Mouse (Mus musculus) gastrocnemius, postnatal 10 days (tissue): ENCODE data around the gene Alk. TPM values are rescaled to one million over a fixed set of nuclear protein-coding genes. Genes with fewer than 3 reads are reported as not detected.

Source experiments
- DNase-seq: peaks from one replicate; pipeline ENCODE4 v3.0.0; 2021; ENCODE audit warnings: mixed read lengths
- total RNA-seq, 2 experiments: library from RNA; stranded (reverse); gene quantifications; 2 replicates each; pipeline ENCODE4 v1.2.3; 2021

The Alk gene
- total RNA-seq, 2 experiments from 2014 or later: 0.54 to 0.63 TPM

DNA sequence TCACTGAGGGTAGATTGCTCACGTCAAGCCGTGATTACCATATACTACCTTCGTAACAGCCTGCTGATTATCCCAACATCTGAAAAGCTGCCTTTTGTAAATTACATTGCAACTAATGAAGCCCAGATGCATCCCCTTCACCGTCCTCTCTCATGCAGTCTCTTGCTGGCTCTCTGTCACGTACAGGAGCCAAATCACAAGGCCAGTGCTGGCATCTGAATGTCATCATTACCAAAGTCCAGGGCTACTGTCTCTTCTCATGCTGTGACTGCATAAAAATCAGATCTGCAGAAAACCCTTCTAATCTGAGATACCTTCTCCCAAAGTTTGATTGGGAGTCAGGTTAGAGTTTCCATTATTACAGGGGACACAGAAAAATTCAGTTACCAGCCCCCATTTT lies 351.0 kb downstream of the Alk start:
- no peak for DNase-seq

DNA sequence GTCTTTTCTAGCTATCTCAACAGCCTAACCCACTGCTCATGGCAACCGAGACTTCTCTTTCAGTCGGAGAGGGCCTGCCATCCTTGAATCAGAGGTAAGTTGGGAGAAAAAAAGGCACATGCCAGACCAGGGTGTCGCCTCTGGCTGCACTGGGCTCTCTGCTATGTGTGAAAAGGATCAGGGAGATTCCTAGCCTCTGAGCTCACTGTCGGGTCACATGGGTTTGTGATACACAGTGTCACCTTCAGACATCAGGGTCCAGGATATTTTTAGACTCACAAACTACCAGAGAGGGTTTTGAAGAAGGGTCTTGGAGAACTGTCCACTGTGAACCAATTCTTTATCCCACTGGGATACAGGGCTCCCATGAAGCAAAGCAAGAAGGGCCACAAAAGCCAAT lies 352.9 kb downstream of the Alk start:
- DNase-seq: no peak

DNA sequence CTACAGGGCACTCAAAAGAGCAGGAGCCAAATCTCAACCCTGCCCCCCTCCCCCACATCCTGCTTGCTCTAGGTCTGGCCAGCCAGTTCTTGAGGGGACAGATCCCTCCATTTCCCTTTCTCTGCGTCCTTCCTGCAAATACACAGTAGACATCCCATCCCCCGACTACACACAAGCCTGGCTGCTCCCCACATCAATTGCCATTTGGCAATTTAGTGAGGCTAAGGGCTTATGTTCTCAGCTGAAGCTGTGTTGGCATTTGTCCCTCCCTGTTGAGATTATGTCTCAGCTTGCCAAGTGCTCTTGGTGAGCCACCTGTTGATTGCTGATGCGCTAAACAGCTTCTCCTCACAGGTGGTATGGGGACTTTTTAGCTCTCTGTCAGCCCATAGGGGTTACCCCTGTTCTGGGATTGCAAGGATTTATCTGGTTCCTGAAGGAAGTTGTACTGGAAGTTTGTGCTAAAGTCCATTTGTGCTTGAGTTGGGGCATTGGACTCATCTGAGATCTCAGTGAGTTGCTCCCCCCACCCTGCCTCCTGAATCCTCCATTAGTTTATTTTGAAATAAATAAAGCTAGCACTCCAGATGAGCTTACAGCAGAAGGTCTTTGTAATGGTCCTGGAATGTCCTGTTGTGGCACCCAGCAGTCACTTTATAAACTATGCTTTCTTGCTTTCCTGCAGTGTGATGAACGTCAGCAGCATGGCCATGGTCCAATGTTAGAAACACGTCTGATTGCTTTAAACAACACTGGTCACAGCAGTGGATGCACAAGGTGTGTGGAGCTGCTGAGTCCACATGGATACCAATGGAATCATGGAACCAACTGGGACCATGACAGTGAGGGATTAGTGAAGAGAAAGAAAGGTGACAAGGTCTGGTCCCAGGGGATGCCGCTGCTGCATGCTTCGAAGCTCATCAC lies 353.7 kb downstream of the Alk start:
- DNase-seq: no peak

DNA sequence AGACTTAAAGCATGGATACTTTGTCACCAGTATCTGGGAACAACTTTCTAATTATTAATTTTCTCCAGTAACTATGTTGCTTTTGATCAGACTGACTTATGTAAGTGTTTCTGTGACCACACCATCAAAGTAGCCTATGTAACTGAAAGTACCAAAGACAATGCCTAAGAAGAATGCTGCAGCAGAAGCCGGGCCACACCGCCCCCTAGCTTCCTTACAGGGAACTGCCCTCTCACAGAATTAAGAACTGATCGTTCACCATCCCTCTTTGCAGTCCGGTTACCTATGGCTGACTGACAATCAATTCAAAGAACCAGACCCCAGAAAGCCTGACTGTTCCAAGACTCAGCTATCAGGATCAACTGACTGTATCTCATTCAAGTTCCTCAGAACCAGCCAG lies 362.4 kb downstream of the Alk start:
- DNase-seq: peak; percentile 45

DNA sequence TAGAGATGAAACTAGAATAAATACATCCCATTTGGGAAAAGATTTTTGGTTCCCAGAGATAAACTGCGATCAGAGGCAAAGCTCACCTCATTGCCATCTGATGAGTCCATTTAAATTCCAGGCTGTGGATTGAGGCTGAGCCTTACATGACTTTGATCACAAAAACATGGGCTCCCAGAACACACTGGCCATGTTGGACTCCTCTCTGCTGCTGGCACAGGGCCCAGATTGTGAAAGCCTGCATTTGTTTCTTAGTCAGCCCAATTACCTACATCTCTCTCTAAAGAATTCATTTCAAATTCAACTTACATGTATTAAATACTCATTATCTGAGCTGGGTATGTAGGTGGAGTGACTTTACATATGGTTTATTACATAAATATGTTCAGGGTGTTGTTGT lies 367.1 kb downstream of the Alk start:
- DNase-seq: peak; percentile 25

DNA sequence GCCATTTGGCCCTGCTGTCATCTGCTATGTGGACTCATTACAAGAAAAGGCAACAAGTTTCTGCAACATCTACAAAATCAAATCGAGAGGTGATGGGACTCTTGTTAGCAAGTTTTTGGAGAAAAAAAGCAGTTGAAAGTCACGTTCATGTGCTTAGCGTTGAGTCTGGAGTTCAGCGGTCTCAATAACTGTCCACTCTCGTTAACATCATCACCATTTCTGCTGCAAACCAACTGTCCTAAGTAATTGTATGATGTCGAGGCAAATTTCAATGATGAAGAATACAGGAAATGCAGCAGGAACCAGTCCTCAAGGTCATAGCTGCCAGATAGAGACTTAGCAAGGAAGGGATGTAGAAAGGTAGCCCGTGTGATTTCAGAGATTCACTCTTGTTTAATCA lies 373.5 kb downstream of the Alk start:
- DNase-seq: no peak

DNA sequence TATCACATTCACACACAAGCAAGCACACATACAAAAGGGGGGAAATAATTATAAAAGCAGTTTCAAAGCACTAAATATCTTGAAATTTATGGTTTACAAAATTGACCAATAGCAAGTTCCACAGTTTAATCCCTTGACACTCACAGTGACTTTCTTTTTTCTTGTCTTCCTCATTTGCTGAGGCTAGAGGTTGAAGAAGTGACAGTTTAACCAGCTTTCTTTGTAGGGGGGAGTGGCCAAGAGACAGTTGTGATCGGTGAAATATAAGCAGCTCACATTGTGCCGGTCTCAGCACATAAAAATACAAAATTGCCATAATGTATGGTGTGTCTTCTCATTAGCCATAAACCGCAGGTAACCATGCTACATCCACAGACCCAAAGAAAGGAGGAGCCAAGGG lies 385.6 kb downstream of the Alk start:
- no peak for DNase-seq

DNA sequence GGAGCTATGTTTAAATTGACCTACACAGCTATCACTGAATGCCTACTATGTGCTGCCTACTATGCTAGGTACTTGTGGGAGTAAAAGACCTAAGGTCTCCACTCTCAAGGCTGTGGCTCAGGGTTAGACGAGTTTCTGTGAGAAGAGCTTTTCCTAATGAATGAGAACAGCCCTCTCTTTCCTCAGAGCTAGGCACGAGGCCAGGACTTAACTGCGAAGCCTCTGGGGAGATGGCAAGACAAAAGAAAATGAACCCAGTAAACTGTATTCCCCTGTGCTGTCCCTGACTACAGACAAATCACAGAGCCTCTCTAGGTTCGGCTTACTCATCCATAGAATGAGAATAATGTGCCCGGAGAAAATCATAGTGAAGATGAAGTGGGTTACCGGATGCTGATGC lies 406.9 kb downstream of the Alk start:
- no peak for DNase-seq

DNA sequence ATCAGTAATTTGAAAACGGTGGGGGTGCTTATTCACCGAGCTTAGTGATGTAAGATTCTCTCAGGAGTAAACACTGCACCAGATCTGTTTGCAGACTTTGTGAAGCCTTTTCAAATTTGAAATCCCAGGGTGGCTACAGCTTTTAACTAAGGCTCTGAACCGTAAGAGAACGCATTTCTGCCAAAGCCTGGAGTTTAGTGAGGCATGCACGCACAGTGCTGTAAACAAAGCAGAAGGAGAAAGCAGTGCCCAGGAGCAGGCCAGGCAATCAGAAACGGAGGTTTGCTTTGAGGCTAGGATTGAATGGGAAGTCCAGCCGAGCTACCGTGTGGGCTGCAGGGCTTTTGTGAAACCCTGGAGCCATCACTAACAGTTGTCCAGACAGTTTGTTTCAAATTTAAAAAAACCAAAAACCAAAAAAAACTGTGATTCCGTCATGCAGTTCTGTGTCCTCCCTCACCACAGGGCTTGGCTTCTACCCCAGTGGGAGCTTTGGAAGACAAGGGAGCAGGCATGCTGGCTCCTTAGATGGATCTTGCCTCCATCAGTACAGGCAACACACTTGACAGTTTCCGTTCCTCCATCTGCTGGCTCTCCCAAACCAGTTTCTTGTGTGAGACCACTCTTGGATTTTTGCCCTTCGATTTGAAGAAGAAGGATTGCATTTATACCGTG lies 409.3 kb downstream of the Alk start:
- no peak for DNase-seq

DNA sequence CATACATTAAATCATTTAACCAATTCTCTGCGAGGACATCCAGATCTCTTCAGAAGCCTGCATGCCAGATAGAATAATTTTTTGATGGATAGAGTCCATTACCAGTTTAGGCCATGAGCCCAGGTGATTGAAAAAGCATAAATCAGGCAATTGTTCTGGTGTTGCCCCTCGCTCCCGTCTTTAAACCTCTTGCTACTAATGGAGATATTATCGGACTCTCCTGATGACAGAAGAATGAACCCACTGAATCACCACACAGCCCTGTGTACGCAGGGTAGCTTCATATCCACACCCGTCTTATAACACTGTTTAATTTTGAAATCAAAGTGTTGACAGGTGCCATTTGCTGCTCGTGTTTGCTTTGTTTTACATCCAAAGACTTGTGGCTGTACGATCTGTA lies 413.9 kb downstream of the Alk start:
- DNase-seq: no peak

DNA sequence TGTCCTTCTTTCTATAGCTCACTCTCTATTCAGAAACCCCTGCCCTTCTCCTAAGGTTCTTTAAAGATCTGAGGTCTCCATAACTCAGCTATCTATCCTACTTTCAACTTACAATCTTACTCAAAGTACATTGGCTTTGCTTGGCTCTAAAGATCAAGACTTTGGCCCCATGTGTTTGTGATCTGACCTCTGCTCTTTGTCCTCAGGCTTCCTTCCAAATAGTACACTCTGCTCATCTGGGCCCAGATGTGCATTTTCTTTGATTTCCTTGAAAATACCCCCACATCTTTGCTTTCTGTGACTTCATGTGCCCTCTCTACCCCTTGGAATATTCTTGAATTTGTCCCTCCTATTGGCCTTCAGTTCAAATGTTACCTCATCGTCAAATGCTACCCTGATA lies 417.4 kb downstream of the Alk start:
- DNase-seq: no peak

DNA sequence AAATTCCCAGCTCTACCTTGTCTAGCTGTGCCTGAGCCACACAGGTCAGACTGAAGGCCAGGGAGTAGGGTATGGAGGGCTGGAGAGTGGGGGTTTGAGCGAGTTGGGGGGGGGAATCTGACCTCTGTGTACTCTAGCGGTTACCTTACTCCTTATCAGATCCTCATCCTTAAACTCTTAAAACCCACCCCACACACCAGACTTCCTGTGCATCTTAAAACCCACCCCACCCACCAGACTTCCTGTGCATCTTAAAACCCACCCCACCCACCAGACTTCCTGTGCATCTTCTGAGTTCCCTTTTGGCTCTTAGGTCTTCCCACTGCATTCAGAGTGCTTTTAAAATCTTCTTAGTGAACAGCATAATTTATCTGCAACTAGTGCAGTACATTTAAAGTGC lies 422.0 kb downstream of the Alk start:
- DNase-seq: no peak

DNA sequence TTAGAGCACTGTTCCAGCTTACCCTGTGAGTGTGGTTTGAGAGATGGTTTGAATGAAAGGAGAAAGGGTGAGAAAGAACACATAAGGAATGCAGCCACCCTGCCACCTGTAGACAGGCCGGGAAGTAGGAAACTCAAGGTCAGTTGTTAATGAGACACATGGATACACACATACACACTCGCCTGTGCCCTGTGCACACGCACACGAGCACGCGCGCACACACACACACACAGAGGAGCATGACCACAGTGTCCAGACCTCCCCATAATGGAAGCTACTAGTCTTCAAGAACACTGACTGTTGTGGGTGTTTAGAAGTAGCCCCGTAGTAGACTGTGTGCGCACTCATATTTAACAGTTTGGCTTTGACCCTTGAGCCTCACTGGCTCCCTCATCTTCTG lies 424.2 kb downstream of the Alk start:
- DNase-seq: no peak

DNA sequence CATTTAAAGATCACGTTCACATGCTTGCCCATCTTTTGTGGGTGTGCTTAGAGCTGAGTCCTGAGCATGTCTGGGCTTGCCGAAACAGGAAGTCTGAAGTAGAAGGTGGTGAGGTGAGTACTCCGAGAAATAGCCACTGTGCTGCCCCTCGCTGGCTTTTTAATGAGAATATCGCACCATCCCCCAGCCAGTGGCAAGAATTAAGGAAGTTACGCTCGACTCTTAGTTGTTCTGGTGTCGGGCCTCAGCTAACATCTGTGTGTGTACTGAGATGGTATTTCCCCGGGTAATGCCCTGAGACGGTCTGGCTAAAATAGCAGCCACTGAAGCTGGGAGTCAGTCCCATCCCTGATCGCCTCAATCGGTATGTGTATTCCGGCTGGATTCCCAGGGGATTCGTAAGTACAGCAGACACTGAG lies 424.7 kb downstream of the Alk start:
- DNase-seq: no peak

DNA sequence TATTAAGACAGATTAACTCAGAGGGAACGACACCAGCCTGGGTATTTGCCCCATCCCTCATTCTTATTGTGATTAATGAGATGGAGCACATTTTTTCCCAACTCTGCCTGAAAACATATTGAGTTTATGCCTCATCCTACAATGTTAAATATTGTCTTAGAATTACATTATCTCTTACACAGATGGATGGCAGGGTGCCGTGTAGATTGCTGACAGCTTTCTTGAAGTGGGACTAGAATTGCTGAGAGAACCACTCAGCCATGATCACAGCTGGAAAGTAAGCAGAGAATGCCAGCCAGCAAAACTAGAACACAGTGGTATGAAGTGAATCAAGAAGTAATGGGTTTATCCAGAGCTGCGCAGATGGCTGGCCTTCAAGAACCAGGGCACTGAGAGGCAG lies 430.6 kb downstream of the Alk start:
- DNase-seq: no peak

DNA sequence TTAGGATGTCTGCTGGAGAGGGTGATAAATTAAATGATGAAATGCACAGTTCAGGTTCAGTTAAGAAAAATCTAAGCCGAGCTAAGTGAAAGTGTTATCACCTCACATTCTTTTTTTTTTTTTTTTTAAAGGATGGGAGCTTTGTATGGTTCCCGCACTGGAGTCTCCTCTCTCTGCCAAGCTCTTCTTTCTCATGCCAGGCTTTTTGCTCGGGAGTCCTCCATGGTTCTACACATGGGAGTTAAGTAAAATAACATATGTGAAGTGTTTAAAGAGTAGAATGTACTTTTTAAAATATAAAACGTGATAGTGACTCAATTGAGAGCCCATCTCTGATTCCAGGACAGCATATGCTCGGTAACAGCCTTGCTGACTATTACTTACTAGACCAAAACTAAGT lies 436.3 kb downstream of the Alk start:
- DNase-seq: no peak

DNA sequence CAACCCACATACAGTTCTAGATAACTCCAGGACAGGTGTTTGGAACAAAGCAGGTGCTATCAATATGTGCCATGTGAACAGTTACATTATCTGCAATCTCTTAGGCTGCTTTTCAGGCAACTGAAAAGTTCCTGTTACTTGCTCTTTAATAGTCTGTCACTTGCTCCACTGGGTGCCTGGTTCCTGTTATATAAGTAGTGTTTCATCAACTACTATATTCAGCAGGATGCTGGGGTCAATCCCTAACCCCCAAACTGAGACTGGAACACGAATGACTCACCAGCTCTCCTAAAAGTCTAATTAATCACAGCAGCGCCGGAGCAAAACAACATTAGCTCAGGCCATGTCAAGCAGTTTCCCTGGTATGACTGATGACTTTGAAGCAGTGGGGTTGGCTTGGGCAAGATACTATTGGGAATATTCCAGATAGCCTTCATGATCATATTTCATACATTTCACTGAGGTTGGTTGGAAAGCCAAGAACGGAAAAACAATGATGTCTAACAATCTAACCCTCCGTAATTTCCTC lies 445.5 kb downstream of the Alk start:
- DNase-seq: no peak

DNA sequence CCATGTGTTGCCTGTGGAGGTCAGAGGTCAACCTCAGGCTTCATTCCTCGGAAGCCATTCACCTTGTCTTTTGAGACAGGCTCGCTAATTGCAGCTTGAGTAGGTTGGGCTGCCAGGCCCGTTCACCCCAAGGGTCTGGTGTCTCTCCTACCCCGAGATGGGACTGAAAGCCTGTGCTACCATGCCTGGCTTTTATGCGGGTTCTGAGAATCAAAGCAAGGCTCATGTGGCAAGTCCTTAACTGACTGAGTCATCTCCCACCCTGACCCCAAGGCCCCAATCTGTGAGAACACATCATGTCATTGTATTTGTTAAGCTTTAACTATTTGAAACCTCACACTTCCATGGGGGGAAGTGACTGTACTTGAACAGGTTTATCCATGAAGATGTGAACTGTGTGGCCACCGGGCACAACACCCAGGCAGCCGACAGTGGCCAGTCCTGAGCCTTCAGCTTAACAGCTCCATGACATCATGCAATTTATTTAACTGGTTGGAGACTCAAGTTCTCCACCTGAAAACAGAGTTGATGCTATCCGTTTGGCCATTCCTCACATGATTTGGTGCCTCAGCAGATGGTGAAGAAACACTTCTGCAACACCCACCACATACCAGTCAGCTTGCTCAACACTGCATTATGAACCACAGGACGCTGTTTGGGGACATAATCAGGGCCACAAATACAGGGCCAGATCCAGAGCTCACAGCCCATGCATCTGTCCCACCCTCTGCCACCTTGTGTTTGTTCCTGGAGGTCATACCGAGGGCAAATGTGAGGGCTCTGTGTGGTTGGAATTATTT lies 446.4 kb downstream of the Alk start:
- DNase-seq: no peak

DNA sequence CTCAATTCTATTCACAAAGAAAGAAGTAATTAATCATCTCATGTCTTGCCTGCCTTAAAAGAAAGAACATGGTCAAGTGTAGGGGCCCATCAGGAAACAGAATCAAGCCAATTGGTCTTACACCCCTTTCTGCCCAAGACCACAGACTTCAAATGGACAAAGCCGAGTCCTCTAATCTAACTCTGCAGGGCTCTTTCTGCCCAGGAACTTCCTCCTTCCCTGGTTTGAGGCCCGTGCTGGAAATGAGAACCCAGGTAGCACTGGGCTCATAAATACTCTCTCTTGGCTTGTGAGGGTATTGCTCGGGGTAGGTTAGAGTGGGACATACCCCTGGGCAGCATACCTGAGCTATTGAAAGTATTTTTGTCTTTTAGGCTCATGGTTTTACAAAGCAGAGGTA lies 451.4 kb downstream of the Alk start:
- DNase-seq: no peak

DNA sequence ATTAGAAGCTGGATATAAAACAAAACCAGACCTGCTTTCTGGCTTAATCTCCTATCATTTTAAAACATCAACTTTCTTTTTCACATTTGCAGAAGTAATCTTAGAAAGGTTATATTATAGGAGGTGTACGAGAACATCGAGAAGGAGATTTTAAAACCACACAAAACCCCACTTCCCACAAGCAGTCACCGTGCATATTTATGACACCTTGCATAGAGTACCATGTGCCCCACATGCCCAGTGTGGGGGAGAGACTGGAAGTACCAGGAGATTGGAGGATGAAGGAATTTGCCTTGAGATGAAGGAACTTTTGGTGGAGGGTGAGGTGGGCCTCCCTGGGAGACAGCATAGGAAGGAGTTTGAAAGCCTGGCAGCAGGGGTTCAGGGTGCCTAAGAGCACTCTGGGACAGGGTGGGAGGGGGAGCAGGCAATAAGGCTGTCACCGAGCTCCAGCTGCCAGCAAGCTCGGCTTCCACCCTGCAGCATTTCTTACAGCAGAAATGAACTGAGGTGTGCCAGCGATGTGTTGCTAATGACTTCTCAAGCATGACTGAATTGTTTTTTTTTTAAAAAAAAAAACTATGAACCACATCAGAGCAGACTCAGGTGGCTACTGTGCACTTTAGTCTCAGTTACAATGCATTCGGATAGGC lies 459.4 kb downstream of the Alk start:
- no peak for DNase-seq

DNA sequence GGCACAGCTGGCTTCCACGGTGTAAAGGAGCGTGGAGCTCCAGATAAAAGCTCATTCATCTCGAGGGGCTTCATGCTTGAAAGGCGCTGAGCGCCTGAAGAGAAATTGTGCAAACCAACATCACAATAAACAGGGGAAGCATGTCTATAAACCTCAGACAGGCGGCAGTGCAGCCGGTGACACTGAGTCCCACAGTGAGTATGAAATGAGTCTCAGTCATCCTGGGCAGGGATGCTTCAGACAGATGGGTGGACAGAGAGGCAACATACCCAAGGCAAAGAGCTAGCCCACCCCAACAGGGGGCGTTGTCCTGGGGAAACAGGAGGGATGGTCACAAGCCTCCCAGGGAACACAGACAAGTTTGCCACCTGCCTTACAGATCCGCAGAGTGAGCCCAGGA lies 460.0 kb downstream of the Alk start:
- DNase-seq: no peak
